Mouse (Mus musculus) layer of hippocampus, adult 8-10 months (tissue): ENCODE data around the gene Gm49366. TPM values are rescaled to one million over a fixed set of nuclear protein-coding genes. Genes with fewer than 3 reads are reported as not detected.
"Not testable (repeated sequence)": the region's sequence is repeated elsewhere in the genome, so short reads cannot be mapped to it uniquely, and the experiment has no call there.

Experiments
- DNase-seq, 2 experiments: peaks; one replicate each; pipeline ENCODE4 v3.0.0; 2022; ENCODE audit warnings: low spot score in 2 of 2
- total RNA-seq, 4 experiments: library from RNA; stranded (reverse); gene quantifications; 2 replicates each; pipeline ENCODE4 v1.2.4; 2022

The Gm49366 gene
- total RNA-seq, 4 experiments from 2014 or later: not detected

DNA sequence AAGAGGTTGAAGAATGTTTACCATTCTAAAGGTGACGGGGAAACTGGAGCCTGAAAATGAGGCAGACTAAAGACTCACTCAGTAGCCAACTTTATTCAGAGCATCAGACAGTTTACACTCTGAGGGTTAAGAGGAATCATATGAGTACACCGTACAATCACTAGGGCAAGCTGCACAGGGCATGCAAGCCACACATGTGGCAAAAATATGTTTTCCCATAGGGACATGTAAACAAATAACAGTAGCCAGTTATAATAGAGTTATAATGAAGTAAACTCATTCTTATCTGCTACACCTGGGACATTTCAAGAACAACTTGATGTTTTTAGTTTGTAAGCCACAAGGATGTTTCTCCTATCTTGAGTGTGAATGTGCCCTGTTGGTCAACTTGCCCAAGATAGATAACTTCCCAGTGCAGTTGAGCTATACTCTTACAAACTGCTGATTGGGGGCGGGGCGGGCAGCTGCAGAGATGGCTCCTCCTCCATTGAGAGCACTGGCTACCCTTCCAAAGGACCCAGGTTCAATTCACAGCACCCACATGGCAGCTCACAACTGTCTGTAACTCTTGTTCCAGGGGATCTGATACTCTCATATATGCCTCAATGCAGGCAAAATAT, 38.7 kb downstream of the Gm49366 start:
- DNase-seq: no peak

DNA sequence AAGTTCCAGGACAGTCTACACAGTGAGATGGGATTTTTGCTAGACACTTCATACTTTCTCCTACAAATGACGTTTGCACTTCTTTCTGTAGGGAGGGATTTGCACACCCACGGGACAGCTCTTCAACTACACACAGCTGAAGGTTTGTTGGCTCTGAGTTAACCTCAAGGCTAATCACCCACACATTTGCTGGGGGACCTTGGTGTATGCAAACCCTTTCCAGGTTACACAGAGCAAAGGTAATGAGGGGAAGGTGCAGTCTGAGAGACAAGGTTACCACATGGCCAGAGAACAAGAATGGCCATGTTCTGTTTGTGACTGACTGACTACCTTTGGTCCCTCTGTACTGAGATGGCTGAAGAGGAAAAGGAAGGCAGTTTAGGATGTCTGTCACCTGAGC, 45.1 kb downstream of the Gm49366 start:
- no peak for DNase-seq

DNA sequence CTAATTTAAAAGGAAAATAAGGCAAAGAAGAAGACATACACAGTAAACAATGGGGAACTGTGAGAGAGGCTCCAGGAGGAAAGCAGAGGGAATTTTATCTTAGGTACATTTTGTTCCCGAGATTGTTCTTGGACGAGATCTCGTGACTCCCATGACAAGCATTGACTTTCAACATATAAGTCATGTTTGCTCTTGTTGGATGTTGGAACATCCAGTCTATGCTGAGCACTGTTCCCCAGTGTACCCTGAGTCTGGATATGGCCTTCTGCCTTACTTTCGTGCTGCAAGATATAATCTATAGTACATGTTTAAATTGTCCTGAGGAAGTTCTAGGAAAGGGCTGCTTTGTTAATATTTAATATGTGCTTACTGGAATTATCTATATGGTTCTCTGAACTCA, 45.8 kb downstream of the Gm49366 start:
- DNase-seq: no peak

DNA sequence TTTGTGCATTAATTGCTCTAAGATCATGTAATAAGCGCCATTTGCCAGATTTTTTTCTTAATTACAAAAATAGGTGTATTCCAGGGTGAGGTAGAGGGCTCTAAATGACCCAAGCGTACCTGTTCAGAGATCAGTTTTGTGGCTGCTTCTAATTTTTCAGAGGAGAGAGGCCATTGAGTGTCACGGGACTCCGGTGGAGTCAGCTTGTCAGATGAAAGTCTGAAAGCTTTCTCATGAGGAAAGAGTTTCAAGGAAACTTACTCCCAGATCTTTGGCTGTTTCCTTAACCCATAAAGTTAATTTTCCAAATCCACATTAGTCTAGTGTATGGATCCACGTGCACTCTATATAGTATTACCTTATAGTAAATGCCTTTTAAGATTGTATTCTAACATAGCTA, 55.9 kb downstream of the Gm49366 start:
- not testable (repeated sequence) for DNase-seq

DNA sequence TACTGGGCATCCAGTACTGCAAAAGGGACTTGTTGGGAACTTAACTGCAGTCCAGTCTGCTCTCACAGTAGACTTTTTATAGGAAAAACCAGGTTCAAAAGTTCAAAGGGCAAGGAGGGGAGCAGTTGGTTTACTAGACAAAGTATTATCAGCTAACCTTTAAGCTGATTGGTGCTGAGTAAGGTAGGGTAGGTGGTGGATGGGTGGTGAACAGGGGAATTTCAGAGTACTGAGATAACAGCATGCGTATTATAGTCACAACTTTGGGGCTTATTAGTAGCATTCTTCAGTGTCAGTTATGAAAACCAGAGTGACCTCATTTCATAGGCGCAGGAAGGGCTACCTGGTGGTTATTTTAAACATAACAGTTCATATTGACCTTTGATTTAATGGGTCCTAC, 60.9 kb downstream of the Gm49366 start:
- DNase-seq: no peak

DNA sequence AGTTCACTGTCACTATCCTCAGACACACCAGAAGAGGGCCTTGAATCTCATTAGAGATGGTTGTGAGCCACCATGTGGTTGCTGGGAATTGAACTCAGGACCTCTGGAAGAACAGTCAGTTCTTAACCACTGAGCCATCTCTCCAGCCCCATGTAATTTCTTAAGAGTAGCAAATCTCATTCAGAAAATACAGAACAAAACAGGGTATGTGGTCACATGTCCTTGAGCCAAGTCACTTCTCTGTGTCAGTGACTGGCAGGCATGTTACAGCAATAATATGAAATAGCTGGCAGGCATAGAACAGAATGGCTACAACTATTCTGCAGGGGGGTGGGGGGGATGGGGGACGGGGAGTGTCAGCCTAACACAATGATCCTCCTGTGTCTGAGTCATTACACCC, 61.3 kb downstream of the Gm49366 start:
- no peak for DNase-seq

DNA sequence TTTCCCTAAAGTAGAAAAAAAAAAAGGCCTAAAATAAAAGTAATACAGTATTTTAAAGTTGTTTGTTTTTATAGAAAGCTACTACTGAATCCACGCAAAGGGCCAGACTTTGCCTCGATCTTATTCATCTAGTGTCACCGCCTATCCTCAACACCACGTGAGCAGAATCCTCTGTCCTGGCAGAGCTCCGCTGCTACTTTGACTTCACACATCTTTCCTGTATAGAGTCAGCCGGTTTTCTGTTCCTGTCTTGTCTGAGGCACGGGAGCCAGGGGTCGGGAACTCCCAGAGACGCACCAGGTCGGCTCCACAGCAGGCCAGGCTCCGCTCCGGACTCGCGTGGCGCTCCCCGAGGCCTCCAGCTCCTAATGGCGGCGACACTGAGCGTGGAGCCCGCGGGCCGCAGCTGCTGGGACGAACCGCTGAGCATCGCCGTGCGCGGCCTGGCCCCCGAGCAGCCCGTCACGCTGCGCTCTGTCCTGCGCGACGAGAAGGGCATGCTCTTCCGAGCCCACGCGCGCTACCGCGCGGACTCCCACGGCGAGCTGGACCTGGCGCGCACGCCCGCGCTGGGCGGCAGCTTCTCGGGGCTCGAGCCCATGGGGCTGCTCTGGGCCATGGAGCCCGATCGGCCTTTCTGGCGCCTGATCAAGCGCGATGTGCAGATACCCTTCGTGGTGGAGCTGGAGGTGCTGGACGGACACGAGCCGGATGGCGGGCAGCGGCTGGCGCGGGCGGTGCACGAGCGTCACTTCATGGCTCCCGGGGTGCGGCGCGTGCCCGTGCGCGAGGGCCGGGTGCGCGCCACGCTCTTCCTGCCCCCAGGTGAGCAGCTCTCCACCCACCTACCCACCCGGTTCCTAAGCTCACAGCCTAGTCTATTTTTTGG, 62.1 kb downstream of the Gm49366 start, which contains the start of gene Acot6:
Gene Acot6 (plus strand): TSS at position 51 of the 889 bp plus-strand sequence.
- peak in 1 of 2 experiments; percentile 32 for DNase-seq

DNA sequence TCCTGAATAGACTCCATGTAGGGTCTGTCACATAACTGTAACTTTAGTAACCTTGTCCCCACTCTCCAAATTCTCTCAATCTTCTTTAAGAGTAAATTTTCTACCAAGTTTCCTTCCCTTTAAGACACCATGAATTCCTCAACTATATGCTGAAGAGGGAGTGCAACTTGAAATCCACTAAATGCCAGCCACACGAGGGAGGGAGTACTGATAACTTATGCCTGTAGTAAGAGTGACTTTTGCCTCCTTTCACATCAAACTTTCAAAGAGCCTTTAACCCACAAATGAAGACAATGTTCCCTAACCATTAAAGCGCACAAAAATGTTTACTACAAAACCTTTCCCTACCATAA, 62.7 kb downstream of the Gm49366 start:
- DNase-seq: no peak

DNA sequence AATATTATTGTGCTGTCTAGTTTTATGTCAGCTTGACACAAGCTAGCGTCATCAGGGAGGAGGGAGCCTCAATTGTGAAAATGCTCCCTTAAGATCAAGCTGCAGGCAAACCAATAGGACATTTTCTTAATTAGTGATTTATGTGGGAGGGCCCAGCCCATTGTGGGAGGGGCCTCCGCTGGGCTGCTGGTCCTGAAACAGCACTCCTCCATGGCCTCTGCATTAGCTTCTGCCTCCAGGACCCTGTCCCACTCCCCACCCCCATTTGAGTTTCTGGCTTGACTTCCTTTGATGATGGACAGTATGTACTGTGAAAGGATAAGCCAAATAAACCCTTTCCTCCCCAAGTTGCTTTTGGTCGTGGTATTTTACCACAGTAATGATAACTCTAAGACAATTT, 68.3 kb downstream of the Gm49366 start:
- DNase-seq: no peak

DNA sequence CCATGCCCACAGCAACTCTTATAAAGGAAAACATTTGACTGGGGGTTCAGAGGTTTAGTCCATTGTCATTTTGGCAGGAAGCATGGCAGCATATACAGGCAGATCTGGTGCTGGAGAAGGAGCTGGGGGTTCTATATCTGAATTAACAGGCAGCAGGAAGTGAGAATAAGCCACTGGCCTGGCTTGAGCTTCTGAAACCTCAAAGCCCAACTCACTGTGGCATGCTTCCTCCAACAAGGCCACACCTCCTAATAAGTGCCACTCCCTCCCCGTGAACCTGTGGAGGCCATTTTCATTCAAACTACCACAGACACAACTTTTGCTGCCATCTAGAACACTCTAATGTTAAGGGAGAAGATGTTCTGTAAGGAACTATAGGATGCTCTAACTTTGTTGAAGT, 69.0 kb downstream of the Gm49366 start:
- no peak for DNase-seq

Other genes with a start within 250 kb of the Gm49366 start
- 10 to 100 TPM; 37.5 to 52.2 (median 41.4) TPM for gene Numb, start 117.0 kb upstream of the Gm49366 start, total RNA-seq
- 10 to 100 TPM; 13.9 to 17.7 (median 15.1) TPM for gene Riox1, start 88.3 kb upstream of the Gm49366 start, total RNA-seq
- gene Heatr4, start 54.1 kb upstream of the Gm49366 start, total RNA-seq: under 1 TPM in 2 of 4 experiments, not detected in 2; 0.11 to 0.14 TPM
- gene Acot2, start 51.1 kb upstream of the Gm49366 start, total RNA-seq: 10 to 100 TPM; 13.3 to 15.7 (median 14.6) TPM
- 10 to 100 TPM; 21.5 to 25.1 (median 24.2) TPM for gene Acot1, start 29.4 kb upstream of the Gm49366 start, total RNA-seq
- gene Acot4, start 556 bp upstream of the Gm49366 start, total RNA-seq: 1 to 10 TPM; 2.2 to 3.3 (median 2.7) TPM
- 1 to 10 TPM; 2.4 to 3.1 (median 2.8) TPM for gene Acot3, start 13.2 kb downstream of the Gm49366 start, total RNA-seq
- 1 to 10 TPM; 4.4 to 5.3 (median 5.2) TPM for gene Acot5, start 30.4 kb downstream of the Gm49366 start, total RNA-seq
- gene Acot6, start 61.7 kb downstream of the Gm49366 start, total RNA-seq: 1 to 10 TPM; 4.5 to 6.1 (median 5.1) TPM
- 10 to 100 TPM; 76.7 to 97.3 (median 85.4) TPM for gene Dnal1, start 75.4 kb downstream of the Gm49366 start, total RNA-seq
- gene Pnma1, start 109.6 kb downstream of the Gm49366 start, total RNA-seq: 1 to 10 TPM; 3.1 to 3.9 (median 3.6) TPM
- gene Elmsan1, start 179.9 kb downstream of the Gm49366 start, total RNA-seq: 10 to 100 TPM; 21.6 to 28.5 (median 26.0) TPM
- 10 to 100 TPM; 28.9 to 48.5 (median 41.2) TPM for gene Ptgr2, start 246.3 kb downstream of the Gm49366 start, total RNA-seq